Mouse (Mus musculus) retina, adult 2 months (tissue): ENCODE data around the gene Cmtm8.

Experiments
- DNase-seq: peaks from one replicate; pipeline ENCODE4 v3.0.0-alpha.2; 2012; ENCODE audit warnings: low read depth, low spot score

The Cmtm8 gene

GRCm38 (mm10) chr9:114787134-114787533 lies 56.8 kb downstream of the Cmtm8 start:
- no peak for DNase-seq

GRCm38 (mm10) chr9:114785432-114786125 lies 58.4 kb downstream of the Cmtm8 start:
- no peak for DNase-seq

DNA sequence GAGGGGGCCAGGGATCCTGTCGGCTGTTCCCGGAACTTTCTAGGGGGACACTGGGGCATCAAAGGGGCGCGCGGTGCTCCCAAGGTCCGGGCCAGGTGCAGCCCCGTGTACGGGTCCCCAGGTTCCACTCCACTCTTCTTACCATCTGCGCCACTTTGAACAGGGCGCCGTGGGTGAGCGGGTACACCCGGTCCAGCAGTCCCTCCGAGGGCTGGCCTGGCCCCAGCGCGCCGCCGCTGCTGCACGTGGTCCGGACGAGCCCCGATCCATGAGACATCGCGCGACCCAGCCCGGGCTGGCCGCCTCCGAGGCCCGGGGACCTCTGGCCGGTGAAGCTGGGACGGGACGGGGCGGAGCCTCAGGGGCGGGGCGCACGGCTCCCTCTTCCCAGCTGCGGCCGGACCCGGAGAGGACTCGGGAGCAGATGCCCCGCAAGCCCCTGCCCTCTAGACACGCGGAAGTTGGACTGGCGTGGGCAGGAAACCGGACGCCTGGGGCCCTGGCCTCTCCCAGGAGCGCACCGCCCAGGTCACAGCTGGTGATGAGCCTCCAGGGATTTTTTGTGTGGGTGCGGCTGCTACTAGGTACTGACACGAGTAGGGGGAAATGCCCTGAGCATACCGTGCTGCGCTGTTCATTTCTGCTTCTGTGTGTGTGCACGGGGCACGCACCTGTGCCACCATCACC lies 62.3 kb downstream of the Cmtm8 start, which contains the start of gene Cmtm7:
Gene Cmtm7 (minus strand): TSS at position 331 of the 687 bp plus-strand sequence.
- DNase-seq = no peak

DNA sequence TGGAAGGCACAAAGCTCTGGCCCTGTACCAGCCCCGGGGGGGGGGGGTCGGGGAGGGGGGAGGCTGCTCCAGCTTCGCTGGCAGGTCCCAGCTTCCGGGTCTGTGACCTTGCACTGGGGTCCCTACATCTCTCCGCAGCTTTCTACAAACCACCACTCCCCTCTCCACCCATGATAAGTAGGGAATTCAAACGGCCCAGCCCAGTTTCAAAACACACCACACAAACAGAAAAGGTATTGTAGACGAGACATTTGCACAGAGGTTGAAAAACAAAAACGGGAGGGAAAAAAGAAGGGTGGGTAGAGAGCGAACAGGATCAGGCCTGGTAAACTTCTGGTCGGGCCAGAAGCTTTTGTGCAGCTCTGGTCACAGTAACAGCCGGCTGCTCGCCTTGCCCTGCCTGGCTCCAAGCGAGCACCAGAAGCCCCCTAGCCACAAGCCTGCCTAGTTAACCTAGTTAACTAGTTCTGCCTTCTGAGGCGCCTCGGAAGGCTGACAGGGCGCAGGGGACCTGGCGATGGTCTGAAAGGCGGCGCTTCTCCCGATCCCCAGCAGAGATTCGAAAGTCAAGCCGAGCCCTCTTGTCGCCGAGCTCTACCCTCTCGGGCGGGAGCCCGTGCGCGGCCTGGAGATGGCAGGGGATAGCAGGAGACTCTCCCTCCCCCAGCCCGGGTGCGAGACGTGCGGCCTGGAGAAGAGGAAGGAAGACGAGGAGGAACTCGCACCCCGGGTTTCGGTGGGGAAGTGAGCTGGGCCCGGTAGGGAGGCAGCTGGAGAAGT lies 63.0 kb downstream of the Cmtm8 start:
- DNase-seq = no peak

- no peak for DNase-seq
Observed at GRCm38 (mm10) chr9:114779984-114780745, 63.8 kb downstream of the Cmtm8 start.

GRCm38 (mm10) chr9:114778877-114779276 lies 65.1 kb downstream of the Cmtm8 start:
- no peak for DNase-seq

- no peak for DNase-seq
Observed at GRCm38 (mm10) chr9:114778047-114778390, 65.9 kb downstream of the Cmtm8 start.

- no peak for DNase-seq
Observed at GRCm38 (mm10) chr9:114777178-114778046, 66.5 kb downstream of the Cmtm8 start.

DNA sequence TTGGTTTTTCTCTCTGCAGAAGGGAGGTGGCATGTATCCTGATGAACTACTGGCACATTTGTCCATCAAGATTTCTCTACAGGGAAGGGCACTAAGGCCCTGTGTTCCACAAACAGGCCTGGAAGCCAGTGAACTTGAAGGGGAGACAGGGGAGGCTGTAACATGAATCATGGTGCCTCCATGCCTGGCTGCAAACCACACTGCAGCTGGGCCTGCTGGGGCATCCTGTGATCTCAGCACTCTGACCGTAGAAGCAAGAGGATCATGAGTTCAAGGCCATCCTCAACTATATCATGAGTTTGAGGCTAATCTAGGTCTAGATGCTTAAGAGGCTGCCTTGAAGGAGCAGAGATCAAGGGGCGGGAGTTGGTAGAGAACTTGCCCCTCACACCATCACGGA lies 67.6 kb downstream of the Cmtm8 start:
- DNase-seq = no peak

- no peak for DNase-seq
Observed at GRCm38 (mm10) chr9:114775272-114775671, 68.7 kb downstream of the Cmtm8 start.

GRCm38 (mm10) chr9:114774629-114775028 lies 69.3 kb downstream of the Cmtm8 start:
- DNase-seq = no peak

- DNase-seq = no peak
Observed at GRCm38 (mm10) chr9:114771565-114771964, 72.4 kb downstream of the Cmtm8 start.

- DNase-seq = no peak
Observed at GRCm38 (mm10) chr9:114770224-114770623, 73.7 kb downstream of the Cmtm8 start.

GRCm38 (mm10) chr9:114768066-114768465 lies 75.9 kb downstream of the Cmtm8 start:
- DNase-seq = no peak

- no peak for DNase-seq
Observed at GRCm38 (mm10) chr9:114767507-114767906, 76.4 kb downstream of the Cmtm8 start.

- no peak for DNase-seq
Observed at GRCm38 (mm10) chr9:114767030-114767429, 76.9 kb downstream of the Cmtm8 start.

- DNase-seq = no peak
Observed at GRCm38 (mm10) chr9:114763341-114763740, 80.6 kb downstream of the Cmtm8 start.

GRCm38 (mm10) chr9:114761848-114762247 lies 82.1 kb downstream of the Cmtm8 start:
- no peak for DNase-seq

DNA sequence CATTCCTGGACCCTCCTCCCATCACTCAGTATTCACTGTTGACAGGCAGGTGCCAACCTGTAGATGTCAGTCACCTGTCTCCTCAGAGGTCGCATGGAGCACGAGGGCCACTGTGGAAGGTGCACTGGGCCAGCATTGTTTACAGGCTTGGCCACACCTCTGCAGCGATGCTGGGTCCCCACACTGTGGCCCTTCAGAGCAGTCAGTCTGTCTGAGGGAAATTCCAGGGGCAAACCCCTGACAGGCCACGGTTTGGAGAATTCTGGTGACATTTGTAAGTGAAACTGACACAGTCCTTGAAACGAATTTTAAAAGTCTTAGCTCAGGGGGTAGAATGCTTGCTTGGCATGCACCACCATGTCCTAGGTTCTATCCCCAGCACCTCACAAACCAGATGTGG lies 83.6 kb downstream of the Cmtm8 start:
- DNase-seq = no peak

GRCm38 (mm10) chr9:114759886-114760285 lies 84.1 kb downstream of the Cmtm8 start:
- no peak for DNase-seq

DNA sequence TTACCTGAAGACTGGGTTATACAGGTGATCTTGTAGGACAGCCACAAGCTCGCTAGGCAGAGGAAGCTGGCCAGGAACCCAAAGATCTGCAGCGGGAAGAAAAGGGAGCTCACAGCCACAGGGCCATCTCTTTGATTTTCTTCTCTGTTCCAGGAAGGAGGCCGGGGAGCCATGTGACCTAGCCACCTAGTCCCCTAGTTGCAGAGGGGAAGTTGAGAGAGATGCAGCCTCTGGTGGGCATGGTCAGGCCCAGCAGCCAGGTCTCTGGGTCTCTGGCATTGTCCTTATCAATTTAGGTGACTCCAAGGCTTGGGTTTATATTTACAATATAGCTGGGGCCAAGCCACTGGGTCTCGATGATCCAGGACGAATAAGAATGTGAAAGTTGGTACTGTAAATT lies 85.2 kb downstream of the Cmtm8 start:
- no peak for DNase-seq
